Mouse (Mus musculus): ENCODE data around the gene Magi2. TPM values are rescaled to one million over a fixed set of nuclear protein-coding genes. Genes with fewer than 3 reads are reported as not detected.
"Not testable (repeated sequence)": the region's sequence is repeated elsewhere in the genome, so short reads cannot be mapped to it uniquely, and the experiment has no call there.

Magi2 gene
- polyA plus RNA-seq, 1 experiment from 2014 or later, result 2.7 TPM

- H3K36me3 ChIP-seq, result no peaks in the 10 kb centered on the region
- H3K4me3 ChIP-seq, result no peak overlapping the region
- H3K4me2 ChIP-seq, result no peak overlapping the region
- no peaks in the 10 kb centered on the region for H3K27me3 ChIP-seq
- ATAC-seq (ENCODE audit: borderline replicate concordance, extremely low read depth, low FRiP score, low TSS enrichment), result no peak
- H3K4me1 ChIP-seq, result no peaks in the 10 kb centered on the region
- no peak overlapping the region for H3K27ac ChIP-seq
- H3K9me3 ChIP-seq, result no peaks in the 10 kb centered on the region
- H3K9ac ChIP-seq, result no peak overlapping the region
- WGBS, result 28% methylated on average over 2 of the region's 2 CpGs
Observed at GRCm38 (mm10) chr5:19465383-19465782, 238.5 kb downstream of the Magi2 start.

DNA sequence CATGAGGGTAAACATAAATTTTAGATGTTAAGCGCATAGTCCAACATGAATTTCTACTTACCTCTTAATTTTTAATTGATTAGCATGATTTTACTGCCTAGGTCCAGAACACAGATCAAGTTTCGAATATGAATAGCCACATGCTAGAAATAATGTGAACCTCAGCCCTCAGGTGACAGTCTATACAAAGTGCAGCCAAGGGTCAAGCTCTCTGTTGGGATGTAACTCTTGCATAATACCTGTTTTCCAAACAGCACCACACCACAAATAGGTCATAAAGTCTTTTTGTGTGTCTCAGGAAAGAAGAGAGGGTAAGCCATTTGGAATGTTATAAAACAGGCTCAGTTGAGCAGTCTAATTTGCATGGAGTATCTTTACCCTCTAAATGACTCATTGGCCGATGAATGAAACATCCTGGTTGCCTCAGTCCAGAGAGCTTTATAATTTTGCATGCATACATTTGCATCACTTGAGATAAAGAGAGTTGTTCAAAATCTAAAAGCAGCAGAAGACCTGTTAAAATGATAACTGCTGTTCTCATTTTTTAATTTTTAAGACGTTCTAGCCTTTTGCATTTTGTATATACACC, 246.1 kb downstream of the Magi2 start:
- no peaks in the 10 kb centered on the region for H3K4me1 ChIP-seq
- 79% methylated on average over 4 of the region's 4 CpGs for WGBS

GRCm38 (mm10) chr5:19482981-19483380, 256.1 kb downstream of the Magi2 start:
- no peaks in the 10 kb centered on the region for H3K4me1 ChIP-seq
- no peaks in the 10 kb centered on the region for H3K9me3 ChIP-seq
- no peak overlapping the region for H3K9ac ChIP-seq
- no peak overlapping the region for H3K27ac ChIP-seq
- no peak for ATAC-seq (ENCODE audit: borderline replicate concordance, extremely low read depth, low FRiP score, low TSS enrichment)
- no peaks in the 10 kb centered on the region for H3K36me3 ChIP-seq
- H3K4me3 ChIP-seq, result no peak overlapping the region
- H3K27me3 ChIP-seq, result no peaks in the 10 kb centered on the region
- no peak overlapping the region for H3K4me2 ChIP-seq
- WGBS, result 78% methylated on average over 3 of the region's 3 CpGs

More for the DNA sequence above, 246.1 kb downstream of the Magi2 start:
- H3K4me3 ChIP-seq, result no peak overlapping the region
- no peak for ATAC-seq (ENCODE audit: borderline replicate concordance, extremely low read depth, low FRiP score, low TSS enrichment)
- no peak overlapping the region for H3K27ac ChIP-seq
- no peak overlapping the region for H3K9ac ChIP-seq
- no peaks in the 10 kb centered on the region for H3K9me3 ChIP-seq
- no peaks in the 10 kb centered on the region for H3K27me3 ChIP-seq
- no peak overlapping the region for H3K4me2 ChIP-seq
- H3K36me3 ChIP-seq, result no peaks in the 10 kb centered on the region

DNA sequence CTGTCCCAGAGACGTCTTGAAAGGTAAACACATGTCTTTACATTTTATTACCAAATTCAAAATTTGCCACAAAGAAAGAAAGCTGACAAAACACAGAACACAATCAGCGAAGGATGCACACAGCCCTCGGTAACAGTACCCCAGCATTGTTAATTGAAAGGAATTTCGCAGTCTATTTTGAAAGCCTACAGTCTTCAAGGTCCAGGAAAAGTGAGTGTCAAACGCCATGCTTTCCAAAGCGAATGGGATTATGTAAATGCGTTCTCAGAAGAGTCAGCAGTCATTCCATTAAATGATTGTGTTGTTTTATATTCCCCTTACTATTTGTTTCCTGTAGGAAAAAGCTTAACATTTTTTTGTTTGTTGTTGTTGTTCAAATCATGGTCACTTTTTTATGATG, 261.1 kb downstream of the Magi2 start:
- ATAC-seq (ENCODE audit: borderline replicate concordance, extremely low read depth, low FRiP score, low TSS enrichment), result no peak
- 21% methylated on average over 7 of the region's 7 CpGs for WGBS
- H3K36me3 ChIP-seq, result no peaks in the 10 kb centered on the region

GRCm38 (mm10) chr5:19501005-19501404, 274.2 kb downstream of the Magi2 start:
- Histone ChIP-seq H3K4me3 (no peak overlapping the region), H3K36me3 (no peaks in the 10 kb centered on the region), H3K27ac (no peak overlapping the region), H3K4me1 (no peaks in the 10 kb centered on the region), H3K4me2 (no peak overlapping the region), H3K27me3 (no peaks in the 10 kb centered on the region), H3K9ac (no peak overlapping the region), H3K9me3 (no peaks in the 10 kb centered on the region)
- no peak for ATAC-seq (ENCODE audit: borderline replicate concordance, extremely low read depth, low FRiP score, low TSS enrichment)
- 58% methylated on average over 3 of the region's 3 CpGs for WGBS

More for the DNA sequence above, 261.1 kb downstream of the Magi2 start:
- Histone ChIP-seq H3K9ac (no peak overlapping the region), H3K27me3 (no peaks in the 10 kb centered on the region), H3K27ac (no peak overlapping the region), H3K4me1 (no peaks in the 10 kb centered on the region), H3K4me2 (no peak overlapping the region), H3K9me3 (no peaks in the 10 kb centered on the region), H3K4me3 (no peak overlapping the region)

GRCm38 (mm10) chr5:19522168-19522567, 295.3 kb downstream of the Magi2 start:
- H3K4me3 ChIP-seq, result no peak overlapping the region
- ATAC-seq (ENCODE audit: borderline replicate concordance, extremely low read depth, low FRiP score, low TSS enrichment), result no peak
- no peaks in the 10 kb centered on the region for H3K4me1 ChIP-seq
- no peak overlapping the region for H3K9ac ChIP-seq
- H3K27ac ChIP-seq, result no peak overlapping the region
- H3K27me3 ChIP-seq, result no peaks in the 10 kb centered on the region
- no peaks in the 10 kb centered on the region for H3K36me3 ChIP-seq
- H3K4me2 ChIP-seq, result no peak overlapping the region
- no peaks in the 10 kb centered on the region for H3K9me3 ChIP-seq

- no peak overlapping the region for H3K27ac ChIP-seq
- no peaks in the 10 kb centered on the region for H3K9me3 ChIP-seq
- no peaks in the 10 kb centered on the region for H3K27me3 ChIP-seq
- H3K9ac ChIP-seq, result no peak overlapping the region
- H3K4me2 ChIP-seq, result no peak overlapping the region
- H3K4me3 ChIP-seq, result no peak overlapping the region
- 27% methylated on average over 2 of the region's 2 CpGs for WGBS
- no peaks in the 10 kb centered on the region for H3K36me3 ChIP-seq
- no peak for ATAC-seq (ENCODE audit: borderline replicate concordance, extremely low read depth, low FRiP score, low TSS enrichment)
- no peaks in the 10 kb centered on the region for H3K4me1 ChIP-seq
Observed at GRCm38 (mm10) chr5:19539348-19539747, 312.5 kb downstream of the Magi2 start.

DNA sequence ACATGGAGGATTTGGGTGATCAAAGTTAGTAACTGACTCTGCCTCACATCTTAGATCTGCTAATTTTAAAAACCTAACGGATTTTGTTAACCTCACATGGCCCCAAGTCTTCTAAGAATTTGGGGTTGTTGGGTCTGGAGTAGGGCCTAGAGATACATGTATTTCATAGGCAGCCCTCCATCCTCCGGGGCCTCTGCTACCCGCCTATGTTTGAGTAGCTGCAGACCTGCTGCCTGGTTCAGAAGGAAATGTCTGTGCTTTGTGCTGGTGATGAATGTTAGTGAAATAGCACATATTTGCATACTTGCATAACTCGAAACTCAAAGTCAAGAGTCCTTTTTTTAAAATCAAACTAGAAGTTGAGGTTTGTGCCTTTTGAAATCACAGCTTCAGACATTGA, 319.6 kb downstream of the Magi2 start:
- H3K4me1 ChIP-seq, result no peaks in the 10 kb centered on the region
- no peaks in the 10 kb centered on the region for H3K36me3 ChIP-seq
- WGBS, result 71% methylated on average over 4 of the region's 4 CpGs

GRCm38 (mm10) chr5:19546900-19547299, 320.1 kb downstream of the Magi2 start:
- H3K27ac ChIP-seq, result no peak overlapping the region
- H3K9ac ChIP-seq, result no peak overlapping the region
- no peak for ATAC-seq (ENCODE audit: borderline replicate concordance, extremely low read depth, low FRiP score, low TSS enrichment)
- no peaks in the 10 kb centered on the region for H3K9me3 ChIP-seq
- H3K36me3 ChIP-seq, result no peaks in the 10 kb centered on the region
- WGBS, result 53% methylated on average over 2 of the region's 2 CpGs
- H3K4me1 ChIP-seq, result no peaks in the 10 kb centered on the region
- no peaks in the 10 kb centered on the region for H3K27me3 ChIP-seq
- no peak overlapping the region for H3K4me3 ChIP-seq
- no peak overlapping the region for H3K4me2 ChIP-seq

More for the DNA sequence above, 319.6 kb downstream of the Magi2 start:
- H3K27me3 ChIP-seq, result no peaks in the 10 kb centered on the region
- H3K27ac ChIP-seq, result no peak overlapping the region
- no peak for ATAC-seq (ENCODE audit: borderline replicate concordance, extremely low read depth, low FRiP score, low TSS enrichment)
- no peak overlapping the region for H3K4me3 ChIP-seq
- H3K9me3 ChIP-seq, result no peaks in the 10 kb centered on the region
- H3K9ac ChIP-seq, result no peak overlapping the region
- H3K4me2 ChIP-seq, result no peak overlapping the region

DNA sequence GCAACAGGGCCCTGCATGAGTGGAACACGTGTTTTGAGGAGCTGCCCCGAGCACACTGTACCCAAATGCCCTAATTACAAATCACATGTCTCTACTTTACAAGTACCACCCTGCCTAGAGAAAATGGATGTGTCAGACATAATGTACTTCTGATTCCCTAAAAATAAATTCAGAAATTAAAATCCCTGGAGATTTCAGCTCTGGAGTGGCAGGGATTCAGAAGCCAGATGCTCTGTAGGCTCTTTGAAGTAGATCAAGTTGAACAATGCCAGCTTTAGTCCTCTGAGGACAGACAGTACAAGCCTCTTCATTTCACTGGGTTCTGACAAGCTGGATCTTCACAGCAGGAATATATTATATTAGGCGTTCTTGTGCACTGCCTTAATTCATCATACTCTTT, 326.7 kb downstream of the Magi2 start:
- 77% methylated on average over 3 of the region's 3 CpGs for WGBS
- no peak overlapping the region for H3K4me3 ChIP-seq
- no peaks in the 10 kb centered on the region for H3K27me3 ChIP-seq
- no peaks in the 10 kb centered on the region for H3K36me3 ChIP-seq
- ATAC-seq (ENCODE audit: borderline replicate concordance, extremely low read depth, low FRiP score, low TSS enrichment), result no peak
- no peak overlapping the region for H3K9ac ChIP-seq
- H3K9me3 ChIP-seq, result no peaks in the 10 kb centered on the region
- H3K4me2 ChIP-seq, result no peak overlapping the region
- H3K27ac ChIP-seq, result no peak overlapping the region
- no peaks in the 10 kb centered on the region for H3K4me1 ChIP-seq

DNA sequence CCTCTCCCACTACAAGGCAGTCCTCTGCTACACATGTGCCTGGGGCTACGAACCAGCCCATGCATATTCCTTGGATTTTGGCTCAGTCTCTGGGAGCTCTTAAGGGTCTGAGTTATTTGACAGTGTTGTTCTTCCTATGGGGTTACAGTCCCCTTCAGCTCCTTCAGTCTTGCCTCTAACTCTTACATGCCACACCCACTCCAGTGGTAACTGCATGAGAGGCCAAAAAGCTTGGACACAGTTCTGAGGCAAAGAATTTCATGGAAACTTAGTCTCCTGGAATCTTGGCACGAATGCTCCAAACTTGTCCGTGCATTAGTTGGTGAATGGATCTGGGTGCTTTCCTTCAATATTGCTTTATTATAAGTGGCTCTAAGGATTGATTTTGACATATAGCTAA, 338.8 kb downstream of the Magi2 start:
- Histone ChIP-seq H3K4me2 (no peak overlapping the region), H3K9me3 (no peaks in the 10 kb centered on the region), H3K27ac (no peak overlapping the region), H3K4me3 (no peak overlapping the region), H3K36me3 (no peaks in the 10 kb centered on the region), H3K4me1 (no peaks in the 10 kb centered on the region), H3K9ac (no peak overlapping the region), H3K27me3 (no peaks in the 10 kb centered on the region)
- 75% methylated on average over 3 of the region's 3 CpGs for WGBS
- ATAC-seq (ENCODE audit: borderline replicate concordance, extremely low read depth, low FRiP score, low TSS enrichment), result no peak

DNA sequence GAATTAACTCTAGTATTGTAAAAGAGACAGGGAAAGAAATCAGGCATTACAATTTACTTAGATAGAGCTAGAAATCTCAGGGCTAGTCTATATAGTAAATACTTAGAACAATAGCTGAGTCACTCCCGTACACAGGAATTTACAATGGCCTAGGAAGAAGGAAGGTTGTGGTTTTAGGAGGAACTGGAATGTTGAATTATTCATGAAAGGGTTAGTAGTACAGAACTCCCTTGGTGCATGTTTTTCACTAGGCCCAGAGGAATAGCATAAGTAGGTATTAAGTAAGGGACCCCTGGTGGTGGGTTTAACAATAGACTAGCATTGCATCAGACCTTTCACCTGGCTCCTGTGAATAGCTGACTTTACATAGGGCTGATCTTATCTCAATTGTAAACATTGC, 339.3 kb downstream of the Magi2 start:
- WGBS, result 74% methylated on average over 1 of the region's 1 CpGs
- H3K27ac ChIP-seq; H3K9me3 ChIP-seq; H3K4me2 ChIP-seq; H3K27me3 ChIP-seq; ATAC-seq (ENCODE audit: borderline replicate concordance, extremely low read depth, low FRiP score, low TSS enrichment); H3K36me3 ChIP-seq; H3K4me3 ChIP-seq; H3K4me1 ChIP-seq; H3K9ac ChIP-seq: not testable (repeated sequence)

- no peaks in the 10 kb centered on the region for H3K9me3 ChIP-seq
- 70% methylated on average over 5 of the region's 5 CpGs for WGBS
- H3K27me3 ChIP-seq, result no peaks in the 10 kb centered on the region
- ATAC-seq (ENCODE audit: borderline replicate concordance, extremely low read depth, low FRiP score, low TSS enrichment), result no peak
- no peak overlapping the region for H3K4me2 ChIP-seq
- H3K9ac ChIP-seq, result no peak overlapping the region
- no peaks in the 10 kb centered on the region for H3K36me3 ChIP-seq
- no peaks in the 10 kb centered on the region for H3K4me1 ChIP-seq
- no peak overlapping the region for H3K27ac ChIP-seq
- H3K4me3 ChIP-seq, result no peak overlapping the region
Observed at GRCm38 (mm10) chr5:19607700-19608099, 380.9 kb downstream of the Magi2 start.
